Mouse (Mus musculus): Measurements from ENCODE around the gene Zfp287. TPM values are rescaled to one million over a fixed set of nuclear protein-coding genes. Genes with fewer than 3 reads are reported as not detected.

Gene Zfp287
- polyA plus RNA-seq, 1 experiment from 2014 or later = 6.7 TPM

GRCm38 (mm10) chr11:62747227-62747626, 15.5 kb upstream of the Zfp287 start:
- no peaks in the 10 kb centered on the region; the same call in 1 of the 2 replicates for H3K4me1 ChIP-seq
- no peak overlapping the region for H3K4me2 ChIP-seq
- no peak overlapping the region for H3K9ac ChIP-seq
- H3K9me3 ChIP-seq = no peaks in the 10 kb centered on the region
- no peak overlapping the region for H3K27ac ChIP-seq
- H3K36me3 ChIP-seq = no peaks in the 10 kb centered on the region
- H3K27me3 ChIP-seq (replicated peaks) = peaks cover 4% of the 10 kb centered on the region; the same call in 1 of the 2 replicates
- 59% methylated on average over 9 of the region's 9 CpGs for WGBS
- ATAC-seq (ENCODE audit: insufficient read depth, low FRiP score, low read depth) = no peak
- no peak overlapping the region for H3K4me3 ChIP-seq (replicated peaks)

- no peak overlapping the region for H3K9ac ChIP-seq
- ATAC-seq (ENCODE audit: insufficient read depth, low FRiP score, low read depth) = no peak
- peak overlapping the region; percentile 59 for H3K4me2 ChIP-seq
- no peaks in the 10 kb centered on the region; the same call in 1 of the 2 replicates for H3K4me1 ChIP-seq
- H3K4me3 ChIP-seq (replicated peaks) = peak overlapping the region; percentile 36
- no peaks in the 10 kb centered on the region for H3K9me3 ChIP-seq
- WGBS = 3% methylated on average over 27 of the region's 27 CpGs
- H3K27me3 ChIP-seq (replicated peaks) = peaks cover 4% of the 10 kb centered on the region; the same call in 1 of the 2 replicates
- H3K36me3 ChIP-seq = no peaks in the 10 kb centered on the region
- no peak overlapping the region for H3K27ac ChIP-seq
These were observed 14.4 kb upstream of the Zfp287 start for GRCm38 (mm10) chr11:62746001-62746533.

- Histone ChIP-seq H3K4me3 (replicated peaks) (no peak overlapping the region), H3K27me3 (replicated peaks) (peaks cover 4% of the 10 kb centered on the region; the same call in 1 of the 2 replicates), H3K9me3 (no peaks in the 10 kb centered on the region), H3K36me3 (no peaks in the 10 kb centered on the region), H3K4me1 (no peaks in the 10 kb centered on the region; the same call in 1 of the 2 replicates), H3K9ac (no peak overlapping the region), H3K27ac (no peak overlapping the region), H3K4me2 (no peak overlapping the region)
- WGBS = 41% methylated on average over 5 of the region's 5 CpGs
- ATAC-seq (ENCODE audit: insufficient read depth, low FRiP score, low read depth) = no peak
These were observed 12.4 kb upstream of the Zfp287 start for GRCm38 (mm10) chr11:62744103-62744502.

- Histone ChIP-seq H3K4me1 (no peaks in the 10 kb centered on the region; the same call in 1 of the 2 replicates), H3K4me2 (no peak overlapping the region), H3K9ac (no peak overlapping the region), H3K4me3 (replicated peaks) (no peak overlapping the region), H3K27ac (no peak overlapping the region), H3K27me3 (replicated peaks) (peaks cover 4% of the 10 kb centered on the region; the same call in 1 of the 2 replicates), H3K9me3 (no peaks in the 10 kb centered on the region), H3K36me3 (no peaks in the 10 kb centered on the region)
- ATAC-seq (ENCODE audit: insufficient read depth, low FRiP score, low read depth) = no peak
- WGBS = 71% methylated on average over 10 of the region's 10 CpGs
These were observed 10.7 kb upstream of the Zfp287 start for GRCm38 (mm10) chr11:62742261-62742957.

- Histone ChIP-seq H3K27ac (no peak overlapping the region), H3K4me2 (no peak overlapping the region), H3K27me3 (replicated peaks) (no peaks in the 10 kb centered on the region), H3K36me3 (no peaks in the 10 kb centered on the region), H3K9me3 (no peaks in the 10 kb centered on the region), H3K9ac (no peak overlapping the region), H3K4me3 (replicated peaks) (no peak overlapping the region), H3K4me1 (no peaks in the 10 kb centered on the region; the same call in 1 of the 2 replicates)
- no peak for ATAC-seq (ENCODE audit: insufficient read depth, low FRiP score, low read depth)
- 80% methylated on average over 2 of the region's 2 CpGs for WGBS
These were observed 9.5 kb upstream of the Zfp287 start for GRCm38 (mm10) chr11:62741186-62741585.

- no peak overlapping the region for H3K9ac ChIP-seq
- no peaks in the 10 kb centered on the region for H3K9me3 ChIP-seq
- peaks cover 4% of the 10 kb centered on the region; the same call in 1 of the 2 replicates for H3K4me1 ChIP-seq
- no peak overlapping the region for H3K4me2 ChIP-seq
- 79% methylated on average over 3 of the region's 3 CpGs for WGBS
- H3K27ac ChIP-seq = no peak overlapping the region
- H3K36me3 ChIP-seq = 0 out of 2 replicates have a peak, but pooled peaks cover 3% of the 10 kb centered on the region
- no peak for ATAC-seq (ENCODE audit: insufficient read depth, low FRiP score, low read depth)
- no peak overlapping the region for H3K4me3 ChIP-seq (replicated peaks)
- H3K27me3 ChIP-seq (replicated peaks) = no peaks in the 10 kb centered on the region
These were observed 960 bp upstream of the Zfp287 start for GRCm38 (mm10) chr11:62732665-62733064.

- peaks cover 4% of the 10 kb centered on the region; the same call in 1 of the 2 replicates for H3K4me1 ChIP-seq
- no peak overlapping the region for H3K9ac ChIP-seq
- peak overlapping the region; percentile 86 for H3K4me2 ChIP-seq
- no peaks in the 10 kb centered on the region for H3K9me3 ChIP-seq
- ATAC-seq (ENCODE audit: insufficient read depth, low FRiP score, low read depth) = no peak
- 0 out of 2 replicates have a peak, but pooled peaks cover 7% of the 10 kb centered on the region for H3K36me3 ChIP-seq
- no peak overlapping the region; the same call in 1 of the 2 replicates for H3K27ac ChIP-seq
- 14% methylated on average over 5 of the region's 5 CpGs for WGBS
- peak overlapping the region; percentile 80 for H3K4me3 ChIP-seq (replicated peaks)
- no peaks in the 10 kb centered on the region for H3K27me3 ChIP-seq (replicated peaks)
These were observed 300 bp upstream of the Zfp287 start for GRCm38 (mm10) chr11:62732022-62732387.

- Histone ChIP-seq H3K27ac (no peak overlapping the region), H3K4me1 (peaks cover 4% of the 10 kb centered on the region; the same call in 1 of the 2 replicates), H3K4me3 (replicated peaks) (no peak overlapping the region), H3K9ac (no peak overlapping the region), H3K4me2 (no peak overlapping the region), H3K9me3 (no peaks in the 10 kb centered on the region), H3K36me3 (0 out of 2 replicates have a peak, but pooled peaks cover 14% of the 10 kb centered on the region), H3K27me3 (replicated peaks) (no peaks in the 10 kb centered on the region)
- no peak for ATAC-seq (ENCODE audit: insufficient read depth, low FRiP score, low read depth)
- WGBS = 93% methylated on average over 8 of the region's 8 CpGs
These were observed 3.4 kb downstream of the Zfp287 start for GRCm38 (mm10) chr11:62728276-62728675.

GRCm38 (mm10) chr11:62710657-62711056, 21.0 kb downstream of the Zfp287 start:
- no peak overlapping the region for H3K9ac ChIP-seq
- ATAC-seq (ENCODE audit: insufficient read depth, low FRiP score, low read depth) = no peak
- no peak overlapping the region for H3K27ac ChIP-seq
- no peak overlapping the region for H3K4me3 ChIP-seq (replicated peaks)
- no peak overlapping the region for H3K4me2 ChIP-seq
- peaks cover 11% of the 10 kb centered on the region; the same call in 1 of the 2 replicates for H3K36me3 ChIP-seq
- no peaks in the 10 kb centered on the region for H3K9me3 ChIP-seq
- WGBS = 68% methylated on average over 5 of the region's 5 CpGs
- no peaks in the 10 kb centered on the region for H3K4me1 ChIP-seq
- no peaks in the 10 kb centered on the region for H3K27me3 ChIP-seq (replicated peaks)

GRCm38 (mm10) chr11:62708252-62708651, 23.5 kb downstream of the Zfp287 start:
- no peak for ATAC-seq (ENCODE audit: insufficient read depth, low FRiP score, low read depth)
- no peaks in the 10 kb centered on the region for H3K4me1 ChIP-seq
- H3K27ac ChIP-seq = no peak overlapping the region
- no peak overlapping the region for H3K4me3 ChIP-seq (replicated peaks)
- no peaks in the 10 kb centered on the region for H3K27me3 ChIP-seq (replicated peaks)
- H3K4me2 ChIP-seq = no peak overlapping the region
- H3K9ac ChIP-seq = no peak overlapping the region
- H3K36me3 ChIP-seq = 0 out of 2 replicates have a peak, but pooled peaks cover 1% of the 10 kb centered on the region
- WGBS = 78% methylated on average over 7 of the region's 7 CpGs
- H3K9me3 ChIP-seq = no peaks in the 10 kb centered on the region

- 77% methylated on average over 2 of the region's 2 CpGs for WGBS
These were observed 25.6 kb downstream of the Zfp287 start for GRCm38 (mm10) chr11:62706141-62706540.

GRCm38 (mm10) chr11:62701218-62701617, 30.5 kb downstream of the Zfp287 start:
- Histone ChIP-seq H3K4me3 (replicated peaks) (no peak overlapping the region), H3K27ac (no peak overlapping the region), H3K36me3 (no peaks in the 10 kb centered on the region), H3K4me2 (no peak overlapping the region), H3K9ac (no peak overlapping the region), H3K9me3 (no peaks in the 10 kb centered on the region), H3K27me3 (replicated peaks) (no peaks in the 10 kb centered on the region), H3K4me1 (no peaks in the 10 kb centered on the region)
- no peak for ATAC-seq (ENCODE audit: insufficient read depth, low FRiP score, low read depth)
- 53% methylated on average over 1 of the region's 1 CpGs for WGBS

More at GRCm38 (mm10) chr11:62706141-62706540, 25.6 kb downstream of the Zfp287 start:
- H3K4me2 ChIP-seq = no peak overlapping the region
- no peaks in the 10 kb centered on the region for H3K4me1 ChIP-seq
- H3K9ac ChIP-seq = no peak overlapping the region
- H3K9me3 ChIP-seq = no peaks in the 10 kb centered on the region
- no peaks in the 10 kb centered on the region for H3K36me3 ChIP-seq
- H3K27me3 ChIP-seq (replicated peaks) = no peaks in the 10 kb centered on the region
- no peak overlapping the region for H3K27ac ChIP-seq
- H3K4me3 ChIP-seq (replicated peaks) = no peak overlapping the region
- ATAC-seq (ENCODE audit: insufficient read depth, low FRiP score, low read depth) = no peak
